Mouse (Mus musculus): ENCODE data around the gene Ankrd44. TPM values are rescaled to one million over a fixed set of nuclear protein-coding genes. Genes with fewer than 3 reads are reported as not detected.
"Not testable (repeated sequence)": the region's sequence is repeated elsewhere in the genome, so short reads cannot be mapped to it uniquely, and the experiment has no call there.

The Ankrd44 gene
- total RNA-seq (2021): 1 to 10 TPM; 7.5 to 9.6 TPM
- long read RNA-seq, experiment 1, partial matches to known transcripts: 1 of 2 reads
- long read RNA-seq, experiment 1, other reads (novel, unspliced or antisense): 1 of 2 reads
- long read RNA-seq, experiment 2, full-length matches to known transcripts: 2 of 4 reads
- long read RNA-seq, experiment 2, partial matches to known transcripts: 1 of 4 reads
- long read RNA-seq, experiment 2, other reads (novel, unspliced or antisense): 1 of 4 reads

DNA sequence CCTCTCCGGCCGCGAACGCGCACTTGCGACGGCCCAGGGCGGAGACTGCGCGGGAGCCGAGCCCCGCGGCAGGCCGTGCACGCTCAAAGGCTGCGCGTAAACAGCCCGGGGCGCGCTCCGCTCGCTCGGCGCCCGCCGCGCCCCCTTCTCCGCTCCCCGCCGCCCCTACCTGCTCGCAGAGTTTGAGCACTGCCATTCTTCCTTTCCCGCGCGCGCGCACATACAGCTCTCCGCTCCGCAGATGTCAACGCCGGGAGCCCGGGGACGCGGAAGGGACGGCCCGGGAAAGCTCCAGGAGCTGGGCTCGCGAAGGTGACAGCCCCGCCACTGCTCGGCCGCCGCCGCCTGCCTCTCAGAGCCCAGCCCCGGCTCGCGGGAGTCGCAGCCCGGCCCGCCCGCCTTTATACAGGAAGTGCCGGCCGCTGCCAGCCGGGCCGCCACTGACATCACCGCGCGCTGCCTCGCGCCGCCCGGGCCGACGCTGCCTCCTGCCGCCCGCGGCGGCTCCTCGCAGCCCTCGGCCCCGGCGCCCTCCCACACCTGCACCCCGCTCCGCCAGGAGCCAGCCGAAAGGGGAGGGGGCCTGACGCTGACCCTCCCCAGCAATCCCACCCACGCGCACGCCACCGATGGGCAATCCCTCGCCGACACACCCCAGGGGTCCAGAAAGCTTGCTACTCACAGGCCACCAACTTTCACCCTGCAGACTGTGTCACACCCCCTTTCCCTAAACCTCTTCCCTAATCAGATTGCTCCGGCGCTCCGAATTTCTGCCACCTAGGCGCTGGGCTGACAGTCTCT is at the start of gene Ankrd44:
TSS of gene Ankrd44 (minus strand) at position 417 of the 801 bp plus-strand sequence.
- peak within 1 kb of the TSS; percentile 90 for H3K4me3 ChIP-seq
- intact Hi-C loops (cut with DNase I): loop anchor here (1.0 to 5.0 kb wide), 3 partner anchors 96 to 260 kb away; no protein-coding TSS in a partner anchor
- peak; percentile 85 for TF ChIP-seq CTCF (IDR thresholded peaks at IDR 0.05)
- peak; percentile 92 for DNase-seq
- H3K27ac ChIP-seq: peak within 1 kb of the TSS; percentile 94

DNA sequence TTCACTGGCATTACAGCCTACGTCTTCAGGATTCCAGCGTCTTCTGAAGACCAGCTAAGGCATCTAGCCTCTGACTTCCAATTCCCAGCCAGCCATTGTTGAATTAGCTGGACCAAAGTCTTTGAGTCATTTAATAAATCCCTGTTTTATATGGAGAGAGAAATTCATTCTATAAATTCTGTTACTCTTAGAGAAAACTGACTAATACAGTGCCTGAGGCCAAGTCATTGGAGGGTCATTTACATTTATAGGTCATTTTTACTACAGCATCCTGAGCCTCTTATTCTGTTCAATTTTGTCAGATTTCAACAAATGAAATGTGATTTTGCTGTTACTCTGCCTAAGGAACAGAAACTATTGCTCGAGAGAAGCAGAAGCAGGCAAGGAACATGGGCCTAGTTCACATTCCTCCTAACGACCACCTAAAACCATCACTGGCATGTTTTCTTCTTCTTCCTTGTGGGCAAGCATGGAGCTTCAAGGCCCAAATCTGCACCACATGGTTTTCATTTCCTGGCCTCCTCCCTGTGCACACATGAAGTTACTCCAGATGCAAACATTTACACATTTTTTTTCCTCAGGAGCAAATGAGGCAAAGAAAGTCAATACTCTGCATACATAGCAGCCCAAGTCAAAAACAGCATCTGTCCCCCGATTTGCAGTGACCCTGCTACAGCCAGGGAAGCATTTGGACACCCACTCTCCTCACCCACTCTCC is 45.7 kb upstream of the Ankrd44 start:
- no peak for TF ChIP-seq CTCF (IDR thresholded peaks at IDR 0.05)
- Histone ChIP-seq H3K27ac (no peak overlapping the region), H3K4me3 (no peak overlapping the region)
- no peak for DNase-seq
- intact Hi-C loops (cut with DNase I): no loop called here

DNA sequence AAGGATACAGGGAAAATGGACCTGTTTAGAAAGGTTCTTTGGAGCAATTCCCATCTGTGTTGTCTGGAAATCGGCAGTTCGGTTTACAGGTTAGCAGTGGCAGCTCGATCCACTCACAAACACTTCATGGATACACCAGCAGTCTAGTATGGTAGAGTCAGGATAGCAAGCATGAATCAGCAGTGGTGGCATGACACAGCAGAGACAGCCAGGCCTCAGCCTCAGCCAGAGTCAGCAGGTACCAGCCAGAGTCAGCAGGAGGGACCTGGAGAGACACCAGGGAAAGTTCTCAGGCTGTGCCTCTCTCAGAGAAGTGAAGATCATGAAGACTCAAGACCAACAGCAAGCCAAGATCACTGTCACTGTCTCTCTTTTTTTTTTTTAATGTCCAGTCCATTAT is 40.7 kb upstream of the Ankrd44 start:
- no peak overlapping the region for H3K27ac ChIP-seq
- DNase-seq: no peak
- intact Hi-C loops (cut with DNase I): no loop called here
- H3K4me3 ChIP-seq: no peak overlapping the region
- no peak for TF ChIP-seq CTCF (IDR thresholded peaks at IDR 0.05)

DNA sequence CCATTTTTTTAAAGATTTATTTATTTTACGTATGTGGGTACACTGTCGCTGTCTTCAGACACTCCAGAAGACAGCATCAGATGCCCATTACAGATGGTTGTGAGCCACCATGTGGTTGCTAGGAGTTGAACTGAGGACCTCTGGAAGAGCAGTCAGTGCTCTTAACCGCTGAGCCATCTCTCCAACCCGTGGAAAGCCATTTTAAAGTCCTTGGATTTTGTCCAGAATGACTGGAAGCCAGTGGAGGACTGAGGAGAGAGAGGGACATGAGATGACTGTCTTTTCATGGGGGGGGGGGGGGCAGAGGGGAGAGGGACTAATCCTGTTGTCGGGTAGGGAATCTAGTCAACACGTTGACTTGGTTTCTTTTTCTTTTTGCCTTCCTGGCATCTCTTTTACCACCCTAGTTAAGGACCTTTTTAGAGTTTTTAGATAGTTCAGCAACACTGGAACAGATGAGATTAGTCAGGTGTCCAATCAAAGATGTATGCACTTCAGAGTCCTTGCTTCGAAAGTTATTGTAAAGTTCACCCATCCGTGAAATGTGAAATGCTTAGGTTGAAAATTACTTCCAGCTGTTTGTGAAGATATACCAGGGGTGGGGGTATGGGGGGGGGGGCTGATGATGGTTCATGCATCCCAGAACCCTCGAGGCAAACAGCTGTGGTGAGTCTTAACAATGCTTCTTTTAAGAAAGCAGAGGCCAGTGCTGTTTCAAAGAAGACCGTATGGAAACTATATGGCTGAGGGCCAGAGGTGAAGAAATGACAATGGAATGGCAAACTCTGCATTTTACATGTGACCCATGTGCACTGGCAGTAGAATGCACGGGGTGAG is 39.2 kb upstream of the Ankrd44 start:
- no peak for TF ChIP-seq CTCF (IDR thresholded peaks at IDR 0.05)

DNA sequence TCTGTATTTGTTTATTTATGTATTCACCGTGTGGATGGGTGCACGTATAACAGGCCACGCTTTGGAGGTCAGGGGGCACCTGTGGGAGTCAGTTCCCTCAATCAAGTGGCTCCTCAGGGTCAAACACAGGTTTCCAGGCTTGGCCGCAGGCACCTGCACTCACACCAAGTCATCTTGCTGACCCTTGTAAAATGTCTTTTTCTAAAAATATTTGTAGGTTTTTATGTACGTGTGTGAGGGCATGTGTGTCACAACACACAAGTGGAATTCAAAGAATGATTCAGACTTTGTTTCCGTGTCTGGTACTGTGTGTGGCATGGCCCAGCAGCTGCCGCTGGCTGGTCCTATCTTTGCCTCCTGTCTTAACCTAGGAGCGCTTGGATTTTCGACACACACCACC is 35.5 kb upstream of the Ankrd44 start:
- TF ChIP-seq CTCF (IDR thresholded peaks at IDR 0.05): no peak
- Histone ChIP-seq H3K4me3 (no peak overlapping the region), H3K27ac (no peak overlapping the region)
- no peak for DNase-seq
- intact Hi-C loops (cut with DNase I): no loop called here

More for the DNA sequence above, 39.2 kb upstream of the Ankrd44 start:
- DNase-seq: no peak
- H3K27ac ChIP-seq: no peak overlapping the region
- no peak overlapping the region for H3K4me3 ChIP-seq
- intact Hi-C loops (cut with DNase I): no loop called here

DNA sequence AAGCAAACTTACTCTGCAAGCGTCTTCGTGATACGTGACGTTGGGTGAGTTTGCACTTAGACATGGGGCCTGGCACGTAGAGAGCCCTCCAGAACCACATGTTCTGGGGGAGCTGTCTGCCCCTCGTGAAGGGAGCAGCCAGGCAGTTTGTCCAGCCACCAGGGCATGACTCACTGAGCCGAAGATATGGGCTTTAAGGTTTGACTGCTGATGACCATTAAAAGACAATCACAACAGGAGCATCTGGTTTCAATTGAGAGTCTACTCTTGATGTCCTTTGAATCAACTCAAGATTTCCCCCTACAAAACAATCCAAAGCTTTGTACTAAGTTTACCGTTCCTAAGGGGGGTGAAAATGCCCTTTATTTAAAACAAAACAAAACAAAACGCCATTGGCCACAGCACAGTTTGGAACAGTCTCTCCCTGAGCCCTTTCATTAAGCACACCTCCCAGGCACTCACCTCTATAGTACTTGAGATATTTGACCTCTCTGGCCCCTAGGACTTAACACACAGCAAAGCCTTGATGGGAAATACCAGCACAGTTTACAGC is 34.5 kb upstream of the Ankrd44 start:
- no peak overlapping the region for H3K4me3 ChIP-seq
- DNase-seq: no peak
- TF ChIP-seq CTCF (IDR thresholded peaks at IDR 0.05): no peak
- H3K27ac ChIP-seq: no peak overlapping the region
- intact Hi-C loops (cut with DNase I): no loop called here

DNA sequence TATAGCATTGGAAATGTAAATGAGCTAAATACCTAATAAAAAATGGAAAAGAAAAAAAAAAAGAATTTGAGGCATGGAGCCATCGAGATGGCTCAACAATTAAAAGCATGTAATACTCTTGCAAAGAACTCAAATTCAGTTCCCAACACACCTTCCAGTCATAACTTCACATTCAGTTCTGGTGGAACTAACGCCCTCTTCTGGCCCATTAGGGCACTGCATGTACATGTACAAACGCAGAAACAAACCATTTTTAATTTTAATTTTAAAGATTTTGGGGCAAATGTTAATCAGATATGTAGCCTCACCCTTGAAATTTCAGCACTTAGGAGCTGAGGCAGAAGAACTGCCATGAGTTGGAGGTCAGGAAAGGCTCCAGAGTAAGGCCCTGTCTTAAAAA is 32.3 kb upstream of the Ankrd44 start:
- peak; percentile 44 for TF ChIP-seq CTCF (IDR thresholded peaks at IDR 0.05)
- intact Hi-C loops (cut with DNase I): no loop called here
- no peak for DNase-seq
- Histone ChIP-seq H3K27ac (no peak overlapping the region), H3K4me3 (no peak overlapping the region)

DNA sequence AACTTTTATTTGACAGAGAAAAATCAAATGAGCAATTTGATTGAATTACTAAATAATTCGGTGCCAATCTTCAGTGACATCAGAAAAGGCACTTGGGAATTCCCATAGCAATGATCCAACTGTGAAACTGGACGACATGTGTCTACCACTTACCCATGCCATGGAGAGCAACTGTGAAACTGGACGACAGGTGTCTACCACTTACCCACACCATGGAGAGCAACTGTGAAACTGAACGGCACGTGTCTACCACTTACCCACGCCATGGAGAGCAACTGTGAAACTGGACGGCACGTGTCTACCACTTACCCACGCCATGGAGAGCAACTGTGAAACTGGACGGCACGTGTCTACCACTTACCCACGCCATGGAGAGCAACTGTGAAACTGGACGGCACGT is 30.8 kb upstream of the Ankrd44 start:
- H3K27ac ChIP-seq; intact Hi-C loops (cut with DNase I); DNase-seq; H3K4me3 ChIP-seq: not testable (repeated sequence)

DNA sequence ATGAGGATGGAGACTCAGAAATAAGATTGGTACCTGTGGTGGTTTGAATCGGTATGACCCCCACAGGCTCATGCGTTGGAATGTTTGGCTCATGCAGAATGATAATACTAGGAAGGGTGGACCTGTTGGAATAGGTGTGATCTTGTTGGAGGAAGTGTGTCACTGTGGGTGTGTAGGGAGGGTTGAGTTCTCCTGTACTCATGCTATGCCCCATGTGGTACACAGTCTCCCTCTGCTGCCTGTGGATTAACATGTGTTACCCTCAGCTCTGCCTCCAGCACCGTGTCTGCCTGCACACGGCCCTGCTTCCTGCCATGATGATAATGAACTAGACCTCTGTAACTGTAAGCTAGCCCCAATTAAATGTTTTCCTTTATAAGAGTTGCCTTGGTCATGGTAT is 28.7 kb upstream of the Ankrd44 start:
- TF ChIP-seq CTCF (IDR thresholded peaks at IDR 0.05): no peak
- H3K27ac ChIP-seq: no peak overlapping the region
- no peak overlapping the region for H3K4me3 ChIP-seq
- DNase-seq: no peak
- intact Hi-C loops (cut with DNase I): no loop called here

DNA sequence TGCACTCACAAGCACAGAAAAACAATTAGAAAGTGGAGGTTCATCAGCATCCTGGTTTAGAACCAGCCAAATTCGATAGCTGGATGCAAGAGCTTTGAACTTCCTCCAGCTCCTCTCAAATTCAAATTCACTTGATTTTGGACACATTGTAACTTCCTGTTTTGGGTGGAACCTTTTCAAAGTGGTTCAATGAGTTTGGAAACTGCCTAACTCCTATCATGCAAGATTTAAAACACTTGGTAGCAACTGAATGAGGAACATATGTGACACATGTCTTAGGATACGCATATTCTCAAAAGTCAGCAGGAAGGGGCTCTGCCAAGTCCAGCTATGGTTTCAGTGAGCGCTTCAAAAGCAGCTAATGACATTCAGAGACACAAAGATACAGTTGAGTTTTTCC is 18.5 kb upstream of the Ankrd44 start:
- Histone ChIP-seq H3K4me3 (no peak overlapping the region), H3K27ac (no peak overlapping the region)
- no peak for TF ChIP-seq CTCF (IDR thresholded peaks at IDR 0.05)
- intact Hi-C loops (cut with DNase I): no loop called here
- DNase-seq: no peak

DNA sequence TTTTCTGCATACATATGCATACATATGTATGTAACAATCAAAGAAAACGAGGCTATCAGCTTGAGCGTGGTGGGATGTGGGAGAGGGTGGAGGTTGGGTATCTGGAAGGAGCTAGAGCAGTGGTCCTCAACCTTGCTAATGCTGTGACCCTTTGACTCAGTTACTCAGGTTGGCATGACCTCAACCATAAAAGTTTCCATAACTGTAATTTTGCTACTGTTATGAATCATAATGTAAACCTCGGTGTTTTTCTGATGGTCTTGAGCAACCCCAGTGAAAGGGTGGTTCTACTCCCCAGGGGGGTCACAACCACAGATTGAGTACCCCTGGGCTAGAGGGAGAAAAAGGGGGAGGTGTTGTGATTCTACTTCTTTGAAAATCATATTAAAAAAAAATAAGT is 9.3 kb upstream of the Ankrd44 start:
- DNase-seq: no peak
- intact Hi-C loops (cut with DNase I): no loop called here

DNA sequence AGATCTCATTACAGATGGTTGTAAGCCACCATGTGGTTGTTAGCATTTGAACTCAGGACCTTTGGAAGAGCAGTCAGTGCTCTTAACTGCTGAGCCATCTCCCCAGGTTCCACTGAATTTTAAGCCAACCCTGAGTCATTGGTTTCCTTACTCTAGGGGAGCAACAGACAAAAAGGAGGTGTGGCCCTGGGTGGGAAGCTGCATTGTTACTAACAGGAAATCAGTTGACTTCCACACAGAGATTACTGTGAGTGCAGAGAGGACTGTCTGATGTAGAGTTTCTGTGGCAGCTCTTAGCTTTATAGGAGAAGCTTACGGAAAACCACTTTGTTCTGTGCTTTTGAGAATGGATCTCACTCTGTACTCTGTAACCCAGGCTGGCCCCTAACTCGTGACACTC is 8.7 kb upstream of the Ankrd44 start:
- no peak; the same call in 1 of the 2 replicates for TF ChIP-seq CTCF (IDR thresholded peaks at IDR 0.05)
- H3K27ac ChIP-seq: no peak overlapping the region
- no peak overlapping the region for H3K4me3 ChIP-seq
- no peak for DNase-seq
- intact Hi-C loops (cut with DNase I): no loop called here

More for the DNA sequence above, 9.3 kb upstream of the Ankrd44 start:
- no peak for TF ChIP-seq CTCF (IDR thresholded peaks at IDR 0.05)
- H3K27ac ChIP-seq: no peak overlapping the region
- H3K4me3 ChIP-seq: no peak overlapping the region
